Mouse (Mus musculus): ENCODE results near the gene Chpt1. TPM values are rescaled to one million over a fixed set of nuclear protein-coding genes. Genes with fewer than 3 reads are reported as not detected.
"Not testable (repeated sequence)": the region's sequence is repeated elsewhere in the genome, so short reads cannot be mapped to it uniquely, and the experiment has no call there.

Chpt1 gene
- polyA plus RNA-seq, 1 experiment from 2014 or later = 91.8 TPM

GRCm38 (mm10) chr10:88492658-88493057 is 11.2 kb downstream of the Chpt1 start:
- Histone ChIP-seq H3K9me3 (ENCODE audit: control insufficient read depth, low read length) (no peaks in the 10 kb centered on the region), H3K4me2 (replicated peaks; ENCODE audit: low read depth) (no peak overlapping the region), H3K27ac (replicated peaks) (no peak overlapping the region), H3K4me1 (replicated peaks; ENCODE audit: control insufficient read depth, insufficient read depth) (no peaks in the 10 kb centered on the region), H3K9ac (ENCODE audit: low read length) (no peak overlapping the region), H3K27me3 (ENCODE audit: control insufficient read depth, insufficient read depth, low read length) (no peaks in the 10 kb centered on the region), H3K36me3 (ENCODE audit: control insufficient read depth, insufficient read depth, low read length) (no peaks in the 10 kb centered on the region), H3K4me3 (ENCODE audit: low read depth, low read length) (no peak overlapping the region)
- WGBS = 84% methylated on average over 8 of the region's 8 CpGs
- no peak for DNase-seq (ENCODE audit: low spot score)
- TF ChIP-seq CTCF (IDR thresholded peaks at IDR 0.05; ENCODE audit: low read depth) (no peak), EP300 (optimal IDR thresholded peaks at IDR 0.05) (no peak)
- no peak for ATAC-seq (ENCODE audit: low FRiP score, low TSS enrichment)

- DNase-seq (ENCODE audit: low spot score) (peak; percentile 48), ATAC-seq (ENCODE audit: low FRiP score, low TSS enrichment) (peak; percentile 64; the same call in 1 of the 2 replicates)
- Histone ChIP-seq H3K9ac (ENCODE audit: low read length) (no peak overlapping the region), H3K27ac (replicated peaks) (no peak overlapping the region), H3K4me3 (ENCODE audit: low read depth, low read length) (no peak overlapping the region), H3K27me3 (ENCODE audit: control insufficient read depth, insufficient read depth, low read length) (no peaks in the 10 kb centered on the region), H3K9me3 (ENCODE audit: control insufficient read depth, low read length) (no peaks in the 10 kb centered on the region), H3K4me2 (replicated peaks; ENCODE audit: low read depth) (no peak overlapping the region), H3K4me1 (replicated peaks; ENCODE audit: control insufficient read depth, insufficient read depth) (no peaks in the 10 kb centered on the region), H3K36me3 (ENCODE audit: control insufficient read depth, insufficient read depth, low read length) (no peaks in the 10 kb centered on the region)
- TF ChIP-seq EP300 (optimal IDR thresholded peaks at IDR 0.05) (no peak), CTCF (IDR thresholded peaks at IDR 0.05; ENCODE audit: low read depth) (peak; percentile 38)
- 60% methylated on average over 7 of the region's 7 CpGs for whole genome bisulfite sequencing
These were observed 12.2 kb downstream of the Chpt1 start for GRCm38 (mm10) chr10:88491632-88492031.

GRCm38 (mm10) chr10:88488629-88489028 is 15.2 kb downstream of the Chpt1 start:
- H3K9ac ChIP-seq (ENCODE audit: low read length) = no peak overlapping the region
- H3K27ac ChIP-seq (replicated peaks) = no peak overlapping the region
- ATAC-seq (ENCODE audit: low FRiP score, low TSS enrichment) (no peak), DNase-seq (ENCODE audit: low spot score) (no peak)
- H3K9me3 ChIP-seq (ENCODE audit: control insufficient read depth, low read length) = no peaks in the 10 kb centered on the region
- H3K4me1 ChIP-seq (replicated peaks; ENCODE audit: control insufficient read depth, insufficient read depth) = no peaks in the 10 kb centered on the region
- H3K27me3 ChIP-seq (ENCODE audit: control insufficient read depth, insufficient read depth, low read length) = no peaks in the 10 kb centered on the region
- no peak overlapping the region for H3K4me2 ChIP-seq (replicated peaks; ENCODE audit: low read depth)
- no peak overlapping the region for H3K4me3 ChIP-seq (ENCODE audit: low read depth, low read length)
- TF ChIP-seq EP300 (optimal IDR thresholded peaks at IDR 0.05) (no peak), CTCF (IDR thresholded peaks at IDR 0.05; ENCODE audit: low read depth) (no peak)
- H3K36me3 ChIP-seq (ENCODE audit: control insufficient read depth, insufficient read depth, low read length) = peaks cover 3% of the 10 kb centered on the region; the same call in 1 of the 2 replicates
- 90% methylated on average over 5 of the region's 5 CpGs for WGBS

- not testable (repeated sequence) for H3K4me1 ChIP-seq (replicated peaks; ENCODE audit: control insufficient read depth, insufficient read depth); H3K27me3 ChIP-seq (ENCODE audit: control insufficient read depth, insufficient read depth, low read length); DNase-seq (ENCODE audit: low spot score); H3K4me3 ChIP-seq (ENCODE audit: low read depth, low read length); H3K27ac ChIP-seq (replicated peaks); H3K9me3 ChIP-seq (ENCODE audit: control insufficient read depth, low read length); H3K4me2 ChIP-seq (replicated peaks; ENCODE audit: low read depth); H3K9ac ChIP-seq (ENCODE audit: low read length); ATAC-seq (ENCODE audit: low FRiP score, low TSS enrichment); H3K36me3 ChIP-seq (ENCODE audit: control insufficient read depth, insufficient read depth, low read length)
- WGBS = 90% methylated on average over 10 of the region's 10 CpGs
These were observed 21.0 kb downstream of the Chpt1 start for GRCm38 (mm10) chr10:88482866-88483265.

- DNase-seq (ENCODE audit: low spot score) (no peak), ATAC-seq (ENCODE audit: low FRiP score, low TSS enrichment) (no peak)
- no peak overlapping the region for H3K4me3 ChIP-seq (ENCODE audit: low read depth, low read length)
- H3K36me3 ChIP-seq (ENCODE audit: control insufficient read depth, insufficient read depth, low read length) = no peaks in the 10 kb centered on the region
- WGBS = 73% methylated on average over 18 of the region's 18 CpGs
- no peaks in the 10 kb centered on the region for H3K27me3 ChIP-seq (ENCODE audit: control insufficient read depth, insufficient read depth, low read length)
- no peak overlapping the region for H3K27ac ChIP-seq (replicated peaks)
- H3K4me2 ChIP-seq (replicated peaks; ENCODE audit: low read depth) = no peak overlapping the region
- H3K4me1 ChIP-seq (replicated peaks; ENCODE audit: control insufficient read depth, insufficient read depth) = no peaks in the 10 kb centered on the region
- no peak overlapping the region for H3K9ac ChIP-seq (ENCODE audit: low read length)
- no peaks in the 10 kb centered on the region for H3K9me3 ChIP-seq (ENCODE audit: control insufficient read depth, low read length)
- TF ChIP-seq CTCF (IDR thresholded peaks at IDR 0.05; ENCODE audit: low read depth) (no peak), EP300 (optimal IDR thresholded peaks at IDR 0.05) (no peak)
These were observed 43.6 kb downstream of the Chpt1 start for GRCm38 (mm10) chr10:88460122-88460820.

- peak; percentile 40; the same call in 1 of the 2 replicates for ATAC-seq (ENCODE audit: low FRiP score, low TSS enrichment)
- no peak within 1 kb of the TSS for H3K4me2 ChIP-seq (replicated peaks; ENCODE audit: low read depth)
- no peak within 1 kb of the TSS for H3K4me3 ChIP-seq (ENCODE audit: low read depth, low read length)
- TF ChIP-seq EP300 (optimal IDR thresholded peaks at IDR 0.05) (no peak), CTCF (IDR thresholded peaks at IDR 0.05; ENCODE audit: low read depth) (no peak)
- no peaks in the 10 kb centered on the region for H3K36me3 ChIP-seq (ENCODE audit: control insufficient read depth, insufficient read depth, low read length)
- no peaks in the 10 kb centered on the region for H3K27me3 ChIP-seq (ENCODE audit: control insufficient read depth, insufficient read depth, low read length)
- H3K4me1 ChIP-seq (replicated peaks; ENCODE audit: control insufficient read depth, insufficient read depth) = no peaks in the 10 kb centered on the region
- 84% methylated on average over 33 of the region's 33 CpGs for WGBS
- H3K27ac ChIP-seq (replicated peaks) = no peak within 1 kb of the TSS
- DNase-seq (ENCODE audit: low spot score) = no peak
- no peaks in the 10 kb centered on the region for H3K9me3 ChIP-seq (ENCODE audit: control insufficient read depth, low read length)
- H3K9ac ChIP-seq (ENCODE audit: low read length) = no peak within 1 kb of the TSS
These were observed 44.3 kb downstream of the Chpt1 start, which contains the start of gene Sycp3 for GRCm38 (mm10) chr10:88459502-88459992. TSS of gene Sycp3 (plus strand) at chr10:88459569.
